Mouse (Mus musculus): ENCODE data around the gene Gsk3b. TPM values are rescaled to one million over a fixed set of nuclear protein-coding genes. Genes with fewer than 3 reads are reported as not detected.

The Gsk3b gene
- polyA plus RNA-seq, 1 experiment from 2014 or later: 140 TPM

DNA sequence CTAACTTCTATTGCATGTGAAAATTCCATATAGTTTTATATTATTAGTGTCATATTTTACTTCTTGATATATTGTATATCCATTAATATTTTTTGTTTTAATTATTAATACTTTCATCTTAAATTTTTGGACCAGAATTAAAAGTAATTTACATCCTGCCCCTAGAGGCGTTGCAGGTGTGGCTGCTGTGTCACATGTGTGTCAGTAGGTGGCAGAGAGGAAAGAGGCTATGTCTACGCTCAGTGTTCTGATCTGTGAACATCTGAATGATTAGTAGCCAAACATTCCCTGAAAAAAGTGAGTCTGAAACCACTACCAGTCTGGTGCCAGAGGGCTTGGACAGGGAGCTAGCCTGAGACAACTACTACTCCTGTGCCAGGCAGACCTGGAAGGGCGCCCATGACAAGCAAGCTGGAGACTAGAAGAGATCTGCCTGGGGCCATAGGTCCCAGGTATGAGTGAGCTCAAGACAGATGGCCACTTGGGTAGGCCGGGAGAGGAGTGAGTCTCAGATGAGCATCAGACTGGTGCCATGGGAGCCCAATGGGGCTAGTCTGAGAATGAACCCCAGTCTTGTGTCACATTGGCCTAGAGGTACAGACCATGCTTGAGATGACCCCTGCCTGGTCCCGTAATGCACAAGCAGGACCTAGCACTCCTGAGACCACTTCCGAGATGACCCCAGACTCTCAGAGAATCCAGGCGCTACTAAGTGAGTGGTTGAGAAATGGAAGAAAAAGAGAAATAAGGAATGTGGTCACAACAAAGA is 69.2 kb downstream of the Gsk3b start:
- H3K4me1 ChIP-seq: peaks cover 15% of the 10 kb centered on the region; the same call in 1 of the 2 replicates
- no peaks in the 10 kb centered on the region for H3K9me3 ChIP-seq (replicated peaks)
- no peak overlapping the region for H3K4me3 ChIP-seq
- H3K36me3 ChIP-seq (ENCODE audit: poor library complexity, severe bottlenecking): peaks cover 7% of the 10 kb centered on the region
- no peak overlapping the region for H3K4me2 ChIP-seq
- no peak overlapping the region for H3K9ac ChIP-seq
- H3K27ac ChIP-seq: no peak overlapping the region
- ATAC-seq: peak; percentile 54
- no peaks in the 10 kb centered on the region for H3K27me3 ChIP-seq
- WGBS: 92% methylated on average over 7 of the region's 7 CpGs

- Histone ChIP-seq H3K9ac (no peak overlapping the region), H3K9me3 (replicated peaks) (no peaks in the 10 kb centered on the region), H3K4me2 (no peak overlapping the region), H3K27ac (no peak overlapping the region), H3K4me3 (no peak overlapping the region), H3K27me3 (no peaks in the 10 kb centered on the region), H3K4me1 (peaks cover 15% of the 10 kb centered on the region; the same call in 1 of the 2 replicates), H3K36me3 (ENCODE audit: poor library complexity, severe bottlenecking) (0 out of 2 replicates have a peak, but pooled peaks cover 4% of the 10 kb centered on the region)
- 91% methylated on average over 3 of the region's 3 CpGs for WGBS
- ATAC-seq: no peak
Observed at GRCm38 (mm10) chr16:38162019-38162418, 73.2 kb downstream of the Gsk3b start.

DNA sequence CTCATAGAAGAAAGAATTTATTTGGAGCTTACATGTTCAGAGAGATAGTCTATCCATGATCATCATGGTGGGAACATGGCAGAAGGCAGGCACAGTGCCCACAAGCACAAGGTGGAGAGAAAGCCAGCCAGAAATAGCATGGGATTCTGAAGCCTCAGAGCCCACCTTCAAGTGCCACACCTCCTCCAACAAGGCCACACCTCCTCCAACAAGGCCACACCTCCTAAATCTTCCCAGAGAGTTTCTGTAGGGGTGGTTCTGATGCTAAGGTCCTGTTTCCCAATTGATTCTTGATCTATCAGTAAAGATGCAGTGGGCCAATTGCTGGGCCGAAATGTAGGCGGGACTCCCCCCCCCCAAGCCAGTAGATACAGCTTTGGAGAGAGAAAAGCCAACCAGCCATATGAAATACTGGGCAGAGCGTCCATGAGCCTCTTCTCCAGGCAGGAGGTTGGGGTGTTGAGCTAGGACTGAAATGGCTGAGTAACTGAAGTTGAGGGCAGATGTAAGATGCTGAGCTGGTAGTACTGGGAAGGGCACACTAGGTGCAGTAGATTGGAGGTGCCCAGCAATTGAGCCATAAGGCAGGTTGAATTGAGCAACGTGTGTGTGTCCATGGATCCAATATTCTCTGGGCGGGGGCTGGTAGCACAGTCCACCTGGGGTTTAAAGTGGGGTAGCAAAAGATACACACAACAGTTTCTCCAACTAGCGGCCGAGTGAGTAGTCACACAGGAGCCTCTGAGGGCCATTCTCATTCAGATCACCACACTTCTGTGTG is 76.2 kb downstream of the Gsk3b start:
- no peaks in the 10 kb centered on the region for H3K27me3 ChIP-seq
- H3K4me1 ChIP-seq: no peaks in the 10 kb centered on the region
- H3K27ac ChIP-seq: no peak overlapping the region
- H3K36me3 ChIP-seq (ENCODE audit: poor library complexity, severe bottlenecking): 0 out of 2 replicates have a peak, but pooled peaks cover 7% of the 10 kb centered on the region
- H3K4me2 ChIP-seq: no peak overlapping the region
- WGBS: 93% methylated on average over 7 of the region's 7 CpGs
- H3K9me3 ChIP-seq (replicated peaks): no peaks in the 10 kb centered on the region
- ATAC-seq: 0 out of 2 replicates have a peak, but pooled peaks have one; percentile 10
- H3K9ac ChIP-seq: no peak overlapping the region
- H3K4me3 ChIP-seq: no peak overlapping the region

DNA sequence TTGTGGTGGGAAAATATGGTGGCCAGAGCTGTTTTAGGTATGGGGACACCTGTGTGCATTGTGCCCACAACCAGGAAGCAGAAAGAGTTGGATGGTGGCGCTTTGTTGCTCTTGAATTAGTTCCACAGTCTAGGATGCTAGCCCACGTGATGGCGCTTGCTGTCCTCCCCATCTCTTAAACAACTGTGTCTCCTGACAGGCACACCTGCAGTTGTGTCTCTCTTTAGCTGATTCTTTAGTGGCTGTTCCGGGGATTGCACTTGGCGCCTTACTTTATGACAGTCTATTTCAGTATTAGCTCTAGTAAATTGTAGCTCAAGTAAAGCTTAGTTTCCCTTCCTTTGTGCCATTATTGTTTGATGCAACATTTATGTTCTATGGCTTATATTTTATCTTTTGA is 80.2 kb downstream of the Gsk3b start:
- Histone ChIP-seq H3K4me2 (no peak overlapping the region), H3K4me3 (no peak overlapping the region), H3K4me1 (no peaks in the 10 kb centered on the region), H3K27me3 (no peaks in the 10 kb centered on the region), H3K9ac (no peak overlapping the region), H3K27ac (no peak overlapping the region), H3K9me3 (replicated peaks) (no peaks in the 10 kb centered on the region), H3K36me3 (ENCODE audit: poor library complexity, severe bottlenecking) (peaks cover 21% of the 10 kb centered on the region)
- ATAC-seq: no peak
- WGBS: 94% methylated on average over 5 of the region's 5 CpGs

- no peak for ATAC-seq
Observed at GRCm38 (mm10) chr16:38179150-38179549, 90.3 kb downstream of the Gsk3b start.

DNA sequence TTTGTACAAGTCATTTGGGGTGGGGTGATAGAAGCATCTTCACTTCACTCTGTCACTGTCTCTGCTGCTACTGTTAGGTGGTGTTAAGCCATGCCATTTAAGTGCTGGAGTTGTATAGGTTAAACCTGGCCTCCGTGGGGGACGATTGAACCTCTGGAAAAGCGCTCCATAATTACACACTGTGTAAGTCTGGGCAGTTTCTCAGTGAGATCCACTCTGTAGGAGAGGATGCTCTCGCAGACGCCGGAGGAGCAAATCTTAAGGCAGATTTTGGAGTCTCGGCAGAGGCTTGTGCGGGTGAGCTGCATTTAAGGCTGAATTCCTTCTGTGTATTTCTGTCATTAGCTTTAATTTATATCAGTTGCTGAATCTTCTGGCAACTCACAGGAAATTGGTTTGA is 92.6 kb downstream of the Gsk3b start:
- no peak for ATAC-seq
- no peak overlapping the region for H3K4me3 ChIP-seq
- H3K27ac ChIP-seq: no peak overlapping the region
- H3K4me1 ChIP-seq: 0 out of 2 replicates have a peak, but pooled peaks cover 6% of the 10 kb centered on the region
- no peaks in the 10 kb centered on the region for H3K9me3 ChIP-seq (replicated peaks)
- no peak overlapping the region for H3K9ac ChIP-seq
- 92% methylated on average over 8 of the region's 8 CpGs for WGBS
- H3K36me3 ChIP-seq (ENCODE audit: poor library complexity, severe bottlenecking): peaks cover 44% of the 10 kb centered on the region
- H3K27me3 ChIP-seq: no peaks in the 10 kb centered on the region
- H3K4me2 ChIP-seq: no peak overlapping the region

More at GRCm38 (mm10) chr16:38179150-38179549, 90.3 kb downstream of the Gsk3b start:
- H3K36me3 ChIP-seq (ENCODE audit: poor library complexity, severe bottlenecking): peaks cover 31% of the 10 kb centered on the region
- H3K27ac ChIP-seq: no peak overlapping the region
- no peaks in the 10 kb centered on the region for H3K9me3 ChIP-seq (replicated peaks)
- H3K4me1 ChIP-seq: 0 out of 2 replicates have a peak, but pooled peaks cover 6% of the 10 kb centered on the region
- H3K4me3 ChIP-seq: no peak overlapping the region
- no peak overlapping the region for H3K4me2 ChIP-seq
- no peaks in the 10 kb centered on the region for H3K27me3 ChIP-seq
- WGBS: 87% methylated on average over 4 of the region's 4 CpGs
- no peak overlapping the region for H3K9ac ChIP-seq

DNA sequence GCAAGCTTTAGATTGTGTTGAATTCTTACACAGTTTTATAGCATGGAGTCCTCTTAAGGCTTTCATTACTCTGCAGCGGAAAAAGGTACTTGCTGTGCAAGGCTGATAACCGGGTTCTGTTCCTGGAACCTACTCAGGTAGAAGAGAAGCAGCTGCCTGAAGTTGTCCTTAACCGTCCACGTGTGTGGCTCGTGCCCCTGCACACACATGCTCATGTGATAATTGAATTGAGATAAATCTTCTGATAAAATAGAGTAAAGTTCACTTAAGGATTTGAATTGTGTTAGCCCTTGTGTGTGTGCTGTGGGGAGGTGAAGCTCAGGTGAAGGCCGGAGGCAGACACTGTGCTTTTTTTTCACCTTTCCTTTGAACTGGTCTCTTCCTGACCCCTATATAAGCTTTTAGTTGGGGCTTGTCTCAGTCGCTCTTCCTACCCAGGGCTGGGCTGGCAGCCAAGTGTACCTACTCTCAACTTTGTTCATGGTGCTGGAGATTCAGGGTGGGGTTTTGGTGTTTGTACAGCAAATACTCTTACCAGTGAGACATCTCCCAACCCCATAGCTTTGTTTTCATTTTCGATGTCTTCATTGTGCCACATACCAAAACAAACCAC is 96.0 kb downstream of the Gsk3b start:
- 91% methylated on average over 8 of the region's 8 CpGs for WGBS
- H3K36me3 ChIP-seq (ENCODE audit: poor library complexity, severe bottlenecking): peaks cover 44% of the 10 kb centered on the region
- H3K4me2 ChIP-seq: no peak overlapping the region
- H3K4me1 ChIP-seq: 0 out of 2 replicates have a peak, but pooled peaks cover 6% of the 10 kb centered on the region
- no peak overlapping the region for H3K4me3 ChIP-seq
- H3K27me3 ChIP-seq: no peaks in the 10 kb centered on the region
- ATAC-seq: no peak
- H3K9ac ChIP-seq: no peak overlapping the region
- no peak overlapping the region for H3K27ac ChIP-seq
- no peaks in the 10 kb centered on the region for H3K9me3 ChIP-seq (replicated peaks)

GRCm38 (mm10) chr16:38189952-38190351 is 101.2 kb downstream of the Gsk3b start:
- H3K4me2 ChIP-seq: no peak overlapping the region
- 92% methylated on average over 4 of the region's 4 CpGs for WGBS
- H3K36me3 ChIP-seq (ENCODE audit: poor library complexity, severe bottlenecking): peaks cover 52% of the 10 kb centered on the region
- no peak overlapping the region for H3K4me3 ChIP-seq
- H3K9ac ChIP-seq: no peak overlapping the region
- no peaks in the 10 kb centered on the region for H3K4me1 ChIP-seq
- H3K9me3 ChIP-seq (replicated peaks): no peaks in the 10 kb centered on the region
- no peak for ATAC-seq
- H3K27ac ChIP-seq: no peak overlapping the region
- H3K27me3 ChIP-seq: no peaks in the 10 kb centered on the region

DNA sequence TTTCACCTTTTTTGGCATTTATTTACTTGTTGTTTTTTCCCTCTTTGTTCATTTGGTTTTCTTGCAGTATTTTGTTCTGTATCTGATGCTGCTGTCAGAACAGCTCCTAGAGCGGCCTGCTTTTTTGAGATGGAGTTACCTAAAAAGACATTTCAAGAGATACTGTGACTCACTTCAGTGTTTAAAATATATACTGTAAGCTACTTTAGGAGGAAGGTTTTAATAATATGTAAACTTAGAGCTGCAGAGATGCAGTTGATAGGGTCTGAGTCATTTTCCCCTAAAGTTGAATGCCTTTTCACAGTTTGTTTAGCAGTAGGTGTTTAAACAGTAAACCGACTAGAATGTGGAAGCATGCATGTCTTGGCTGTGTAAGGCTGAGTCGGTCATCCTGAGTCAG is 101.7 kb downstream of the Gsk3b start:
- ATAC-seq: no peak
- H3K9ac ChIP-seq: no peak overlapping the region
- H3K4me1 ChIP-seq: no peaks in the 10 kb centered on the region
- no peaks in the 10 kb centered on the region for H3K9me3 ChIP-seq (replicated peaks)
- 97% methylated on average over 3 of the region's 3 CpGs for WGBS
- no peak overlapping the region for H3K4me3 ChIP-seq
- H3K27ac ChIP-seq: no peak overlapping the region
- H3K36me3 ChIP-seq (ENCODE audit: poor library complexity, severe bottlenecking): peaks cover 54% of the 10 kb centered on the region
- no peak overlapping the region for H3K4me2 ChIP-seq
- no peaks in the 10 kb centered on the region for H3K27me3 ChIP-seq

GRCm38 (mm10) chr16:38191460-38191859 is 102.7 kb downstream of the Gsk3b start:
- H3K36me3 ChIP-seq (ENCODE audit: poor library complexity, severe bottlenecking): peaks cover 54% of the 10 kb centered on the region
- no peak overlapping the region for H3K27ac ChIP-seq
- H3K9ac ChIP-seq: no peak overlapping the region
- no peaks in the 10 kb centered on the region for H3K27me3 ChIP-seq
- no peaks in the 10 kb centered on the region for H3K9me3 ChIP-seq (replicated peaks)
- no peaks in the 10 kb centered on the region for H3K4me1 ChIP-seq
- H3K4me3 ChIP-seq: no peak overlapping the region
- no peak overlapping the region for H3K4me2 ChIP-seq
- no peak for ATAC-seq
- 88% methylated on average over 6 of the region's 6 CpGs for WGBS

DNA sequence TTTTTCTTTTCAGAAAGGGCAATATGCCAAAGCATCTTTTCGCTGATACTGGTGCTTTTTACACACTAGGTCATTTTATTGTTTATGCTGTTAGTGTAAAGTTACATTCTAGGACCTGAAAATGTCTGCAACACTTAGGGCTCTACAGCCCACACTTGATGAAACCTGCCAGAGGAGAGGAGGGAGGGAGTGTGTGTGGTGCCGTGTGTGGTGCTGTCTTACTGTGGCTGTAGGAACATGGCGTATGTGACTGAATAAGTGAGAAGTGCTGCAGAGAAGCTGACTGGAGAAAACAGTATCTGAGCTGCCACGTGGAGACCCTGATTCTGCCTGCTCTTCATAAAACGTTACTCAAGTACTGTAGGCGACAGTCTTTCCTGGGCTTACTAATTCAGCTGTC is 103.8 kb downstream of the Gsk3b start:
- 81% methylated on average over 6 of the region's 6 CpGs for WGBS
- H3K4me1 ChIP-seq: no peaks in the 10 kb centered on the region
- H3K36me3 ChIP-seq (ENCODE audit: poor library complexity, severe bottlenecking): peaks cover 57% of the 10 kb centered on the region
- H3K9me3 ChIP-seq (replicated peaks): no peaks in the 10 kb centered on the region
- no peak overlapping the region for H3K4me2 ChIP-seq
- no peak overlapping the region for H3K4me3 ChIP-seq
- no peaks in the 10 kb centered on the region for H3K27me3 ChIP-seq
- ATAC-seq: no peak
- H3K9ac ChIP-seq: no peak overlapping the region
- no peak overlapping the region for H3K27ac ChIP-seq

DNA sequence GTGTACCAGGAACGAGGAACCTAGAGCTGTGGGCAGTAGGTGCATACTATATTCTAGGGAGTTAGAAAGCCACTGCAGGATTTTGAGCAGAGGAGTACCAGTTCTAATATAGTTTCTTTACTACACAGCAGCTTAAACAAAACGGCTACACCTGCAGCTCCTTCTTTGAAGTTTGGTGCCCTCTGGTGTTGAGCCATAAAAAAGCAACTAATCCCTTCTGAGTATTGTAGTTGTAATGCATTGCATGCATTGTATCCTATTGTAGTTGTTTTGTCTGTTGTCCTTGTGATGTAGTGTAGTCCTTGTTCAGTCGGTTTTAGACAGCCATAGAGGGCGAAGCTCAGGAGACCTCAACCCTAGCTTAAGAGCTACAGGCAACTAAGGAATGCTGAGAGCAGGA is 108.5 kb downstream of the Gsk3b start:
- H3K9me3 ChIP-seq (replicated peaks): no peaks in the 10 kb centered on the region
- H3K36me3 ChIP-seq (ENCODE audit: poor library complexity, severe bottlenecking): peaks cover 48% of the 10 kb centered on the region
- H3K9ac ChIP-seq: no peak overlapping the region
- H3K27ac ChIP-seq: 0 out of 2 replicates have a peak overlapping the region, but pooled peaks have one; percentile 10
- H3K27me3 ChIP-seq: no peaks in the 10 kb centered on the region
- peak; percentile 62 for ATAC-seq
- H3K4me1 ChIP-seq: no peaks in the 10 kb centered on the region
- H3K4me3 ChIP-seq: no peak overlapping the region
- no peak overlapping the region for H3K4me2 ChIP-seq
- 51% methylated on average over 4 of the region's 4 CpGs for WGBS
